Mouse (Mus musculus): ENCODE data around the gene Gm10563. TPM values are rescaled to one million over a fixed set of nuclear protein-coding genes. Genes with fewer than 3 reads are reported as not detected.
"Not testable (repeated sequence)": the region's sequence is repeated elsewhere in the genome, so short reads cannot be mapped to it uniquely, and the experiment has no call there.

Gene Gm10563
- not detected in 2 replicates for polyA plus RNA-seq (2014; fragmentation: Nextera tagmentation; extraction: Ambion mirVana)

DNA sequence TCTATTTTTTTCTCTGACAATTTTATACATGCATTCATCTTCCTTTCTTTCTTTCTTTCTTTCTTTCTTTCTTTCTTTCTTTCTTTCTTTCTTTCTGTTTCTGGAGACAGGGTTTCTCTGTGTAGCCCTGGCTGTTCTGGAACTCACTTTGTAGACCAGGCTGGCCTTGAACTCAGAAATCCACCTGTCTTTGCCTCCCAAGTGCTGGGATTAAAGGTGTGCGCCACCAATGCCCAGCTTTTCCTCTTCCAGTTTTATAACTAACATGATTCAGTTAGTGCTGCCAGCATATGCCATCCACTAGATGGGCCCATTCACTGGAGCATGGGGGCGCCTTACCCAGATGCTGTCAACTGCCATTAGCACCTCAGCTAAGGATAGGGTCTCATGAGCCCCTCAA lies at the start of gene Gm10563:
TSS of gene Gm10563 (minus strand) at position 101 of the 400 bp plus-strand sequence.
- not testable (repeated sequence) for H3K4me1 ChIP-seq (ENCODE audit: control insufficient read depth, insufficient read depth, low read length); H3K4me3 ChIP-seq (ENCODE audit: low read depth, low read length); H3K9me3 ChIP-seq (ENCODE audit: control insufficient read depth, low read length); DNase-seq (ENCODE audit: low spot score); H3K27me3 ChIP-seq (replicated peaks; ENCODE audit: control insufficient read depth, insufficient read depth, low read length); ATAC-seq (ENCODE audit: low read depth); H3K27ac ChIP-seq (replicated peaks; ENCODE audit: low read depth, low read length); H3K4me2 ChIP-seq (ENCODE audit: low read depth, low read length); H3K9ac ChIP-seq (ENCODE audit: low read depth, low read length)
- 95% methylated on average over 2 of the region's 2 CpGs for WGBS
- H3K36me3 ChIP-seq (ENCODE audit: control insufficient read depth, insufficient read depth, low read length), result peaks cover 87% of the 10 kb centered on the region

GRCm38 (mm10) chr4:155694482-155695401 lies 49.5 kb upstream of the Gm10563 start:
- peak overlapping the region; percentile 94 for H3K4me2 ChIP-seq (ENCODE audit: low read depth, low read length)
- peak; percentile 82 for DNase-seq (ENCODE audit: low spot score)
- H3K27me3 ChIP-seq (replicated peaks; ENCODE audit: control insufficient read depth, insufficient read depth, low read length), result no peaks in the 10 kb centered on the region; the same call in 1 of the 2 replicates
- peak overlapping the region; percentile 75 for H3K4me3 ChIP-seq (ENCODE audit: low read depth, low read length)
- H3K27ac ChIP-seq (replicated peaks; ENCODE audit: low read depth, low read length), result peak overlapping the region; percentile 77
- 3% methylated on average over 44 of the region's 92 CpGs for WGBS
- no peaks in the 10 kb centered on the region for H3K36me3 ChIP-seq (ENCODE audit: control insufficient read depth, insufficient read depth, low read length)
- H3K4me1 ChIP-seq (ENCODE audit: control insufficient read depth, insufficient read depth, low read length), result peaks cover 16% of the 10 kb centered on the region
- no peaks in the 10 kb centered on the region for H3K9me3 ChIP-seq (ENCODE audit: control insufficient read depth, low read length)
- peak overlapping the region; percentile 78 for H3K9ac ChIP-seq (ENCODE audit: low read depth, low read length)
- ATAC-seq (ENCODE audit: low read depth), result peak; percentile 89

DNA sequence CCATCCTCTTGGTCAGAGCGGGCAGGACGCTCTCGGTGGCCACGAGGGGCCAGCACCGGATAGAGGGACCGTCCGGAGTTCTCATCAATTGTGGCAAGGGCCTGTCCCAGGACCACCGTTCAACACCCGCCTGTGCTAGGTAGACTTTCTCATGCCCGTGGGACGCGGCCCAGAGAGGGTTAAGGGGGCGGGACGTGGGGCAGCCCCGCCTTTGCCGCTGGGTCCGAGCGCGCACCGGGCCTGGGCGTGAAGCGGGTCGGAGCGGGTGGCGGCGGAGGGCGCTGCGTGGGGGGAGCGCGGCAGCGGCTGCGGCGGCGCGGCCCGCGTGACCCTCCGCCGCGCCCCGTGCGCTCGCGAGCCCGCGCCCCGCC lies 48.9 kb upstream of the Gm10563 start, which contains the start of gene Fndc10:
TSS of gene Fndc10 (plus strand) at position 232 of the 371 bp plus-strand sequence.
- peak; percentile 90 for ATAC-seq (ENCODE audit: low read depth)
- Histone ChIP-seq H3K4me1 (ENCODE audit: control insufficient read depth, insufficient read depth, low read length) (peaks cover 16% of the 10 kb centered on the region), H3K4me2 (ENCODE audit: low read depth, low read length) (peak within 1 kb of the TSS; percentile 94), H3K27ac (replicated peaks; ENCODE audit: low read depth, low read length) (peak within 1 kb of the TSS; percentile 77), H3K4me3 (ENCODE audit: low read depth, low read length) (peak within 1 kb of the TSS; percentile 75), H3K9ac (ENCODE audit: low read depth, low read length) (peak within 1 kb of the TSS; percentile 78), H3K36me3 (ENCODE audit: control insufficient read depth, insufficient read depth, low read length) (no peaks in the 10 kb centered on the region), H3K9me3 (ENCODE audit: control insufficient read depth, low read length) (no peaks in the 10 kb centered on the region), H3K27me3 (replicated peaks; ENCODE audit: control insufficient read depth, insufficient read depth, low read length) (no peaks in the 10 kb centered on the region; the same call in 1 of the 2 replicates)
- peak; percentile 75 for DNase-seq (ENCODE audit: low spot score)
- WGBS, result 1% methylated on average over 24 of the region's 47 CpGs

DNA sequence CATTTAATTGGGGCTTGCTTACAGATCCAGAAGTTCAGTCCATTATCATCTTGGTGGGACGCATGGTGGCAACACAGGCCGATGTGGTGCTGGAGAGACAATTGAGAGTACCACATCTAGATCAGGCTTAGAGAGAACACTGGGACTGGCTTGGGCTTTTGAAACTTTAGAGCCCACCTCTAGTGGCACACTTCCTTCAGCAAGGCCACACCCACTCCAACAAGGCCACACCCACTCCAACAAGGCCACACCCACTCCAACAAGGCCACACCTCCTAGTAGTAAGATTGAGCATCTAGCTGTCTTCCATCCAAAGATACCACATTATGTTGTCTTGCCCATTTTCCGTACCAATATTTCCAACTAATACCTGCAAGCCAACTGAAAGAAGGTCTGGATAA lies 47.2 kb upstream of the Gm10563 start:
- no peak overlapping the region for H3K9ac ChIP-seq (ENCODE audit: low read depth, low read length)
- H3K4me1 ChIP-seq (ENCODE audit: control insufficient read depth, insufficient read depth, low read length), result peaks cover 16% of the 10 kb centered on the region
- H3K27ac ChIP-seq (replicated peaks; ENCODE audit: low read depth, low read length), result no peak overlapping the region
- H3K4me3 ChIP-seq (ENCODE audit: low read depth, low read length), result no peak overlapping the region
- no peak for ATAC-seq (ENCODE audit: low read depth)
- no peaks in the 10 kb centered on the region for H3K36me3 ChIP-seq (ENCODE audit: control insufficient read depth, insufficient read depth, low read length)
- H3K27me3 ChIP-seq (replicated peaks; ENCODE audit: control insufficient read depth, insufficient read depth, low read length), result no peaks in the 10 kb centered on the region; the same call in 1 of the 2 replicates
- no peak for DNase-seq (ENCODE audit: low spot score)
- H3K9me3 ChIP-seq (ENCODE audit: control insufficient read depth, low read length), result no peaks in the 10 kb centered on the region
- no peak overlapping the region for H3K4me2 ChIP-seq (ENCODE audit: low read depth, low read length)
- 94% methylated on average over 3 of the region's 3 CpGs for WGBS

GRCm38 (mm10) chr4:155690571-155691375 lies 45.6 kb upstream of the Gm10563 start:
- DNase-seq (ENCODE audit: low spot score), result no peak
- H3K9me3 ChIP-seq (ENCODE audit: control insufficient read depth, low read length), result no peaks in the 10 kb centered on the region
- H3K4me1 ChIP-seq (ENCODE audit: control insufficient read depth, insufficient read depth, low read length), result peaks cover 8% of the 10 kb centered on the region
- no peak overlapping the region for H3K4me2 ChIP-seq (ENCODE audit: low read depth, low read length)
- H3K27me3 ChIP-seq (replicated peaks; ENCODE audit: control insufficient read depth, insufficient read depth, low read length), result no peaks in the 10 kb centered on the region; the same call in 1 of the 2 replicates
- H3K9ac ChIP-seq (ENCODE audit: low read depth, low read length), result no peak overlapping the region
- 81% methylated on average over 12 of the region's 12 CpGs for WGBS
- no peak overlapping the region for H3K4me3 ChIP-seq (ENCODE audit: low read depth, low read length)
- no peak overlapping the region for H3K27ac ChIP-seq (replicated peaks; ENCODE audit: low read depth, low read length)
- H3K36me3 ChIP-seq (ENCODE audit: control insufficient read depth, insufficient read depth, low read length), result no peaks in the 10 kb centered on the region
- ATAC-seq (ENCODE audit: low read depth), result no peak

DNA sequence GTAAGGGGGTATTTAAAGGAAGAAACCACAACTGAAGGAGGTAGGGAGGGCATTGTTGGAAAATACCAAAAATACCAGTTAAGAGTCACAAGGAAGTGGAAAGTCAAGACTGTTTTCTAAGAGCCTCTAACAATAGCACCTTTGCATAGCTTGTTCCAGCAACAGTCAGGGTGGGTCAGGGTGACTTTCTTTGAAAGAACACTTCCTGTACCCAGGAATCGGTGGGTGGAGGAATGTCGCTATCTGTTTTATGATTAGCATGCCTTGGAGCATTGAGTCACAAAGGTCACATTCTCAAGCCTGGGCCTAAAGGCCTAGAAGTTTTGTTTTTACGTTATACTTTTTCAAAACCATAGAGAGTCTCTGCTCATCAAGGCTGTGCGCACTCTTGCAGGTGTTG lies 42.6 kb upstream of the Gm10563 start:
- H3K36me3 ChIP-seq (ENCODE audit: control insufficient read depth, insufficient read depth, low read length); H3K4me3 ChIP-seq (ENCODE audit: low read depth, low read length); H3K9ac ChIP-seq (ENCODE audit: low read depth, low read length); ATAC-seq (ENCODE audit: low read depth); DNase-seq (ENCODE audit: low spot score); H3K4me1 ChIP-seq (ENCODE audit: control insufficient read depth, insufficient read depth, low read length); H3K4me2 ChIP-seq (ENCODE audit: low read depth, low read length); H3K9me3 ChIP-seq (ENCODE audit: control insufficient read depth, low read length); H3K27ac ChIP-seq (replicated peaks; ENCODE audit: low read depth, low read length); H3K27me3 ChIP-seq (replicated peaks; ENCODE audit: control insufficient read depth, insufficient read depth, low read length): not testable (repeated sequence)
- 79% methylated on average over 4 of the region's 4 CpGs for WGBS

DNA sequence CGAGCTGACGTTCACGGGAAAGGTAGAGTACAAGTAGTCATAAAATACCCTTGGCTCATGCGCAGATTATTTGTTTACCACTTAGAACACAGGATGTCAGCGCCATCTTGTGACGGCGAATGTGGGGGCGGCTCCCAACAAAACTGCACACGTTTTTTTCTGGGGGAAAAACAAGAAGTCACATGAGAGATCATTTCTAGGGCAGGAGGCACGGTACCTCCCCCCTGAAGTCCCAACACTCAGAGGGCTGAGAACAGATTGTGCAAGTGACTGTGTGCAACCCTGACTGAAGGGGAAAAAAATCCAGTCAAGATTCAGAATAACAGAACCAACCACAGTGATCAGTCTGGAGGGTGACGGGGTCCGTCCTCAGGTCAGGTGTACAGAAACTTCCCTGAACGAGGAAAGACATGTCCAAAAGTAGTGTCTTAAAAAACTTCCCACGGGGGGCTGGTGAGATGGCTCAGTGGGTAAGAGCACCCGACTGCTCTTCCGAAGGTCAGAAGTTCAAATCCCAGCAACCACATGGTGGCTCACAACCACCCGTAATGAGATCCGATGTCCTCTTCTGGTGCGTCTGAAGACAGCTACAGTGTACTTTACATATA lies 38.6 kb upstream of the Gm10563 start:
- 89% methylated on average over 15 of the region's 19 CpGs for WGBS

GRCm38 (mm10) chr4:155675991-155676390 lies 30.8 kb upstream of the Gm10563 start:
- no peaks in the 10 kb centered on the region for H3K9me3 ChIP-seq (ENCODE audit: control insufficient read depth, low read length)
- DNase-seq (ENCODE audit: low spot score), result no peak
- H3K4me3 ChIP-seq (ENCODE audit: low read depth, low read length), result no peak overlapping the region
- no peaks in the 10 kb centered on the region for H3K27me3 ChIP-seq (replicated peaks; ENCODE audit: control insufficient read depth, insufficient read depth, low read length)
- no peak overlapping the region for H3K27ac ChIP-seq (replicated peaks; ENCODE audit: low read depth, low read length)
- H3K9ac ChIP-seq (ENCODE audit: low read depth, low read length), result no peak overlapping the region
- no peak overlapping the region for H3K4me2 ChIP-seq (ENCODE audit: low read depth, low read length)
- 79% methylated on average over 2 of the region's 2 CpGs for WGBS
- H3K36me3 ChIP-seq (ENCODE audit: control insufficient read depth, insufficient read depth, low read length), result no peaks in the 10 kb centered on the region
- no peak for ATAC-seq (ENCODE audit: low read depth)
- no peaks in the 10 kb centered on the region for H3K4me1 ChIP-seq (ENCODE audit: control insufficient read depth, insufficient read depth, low read length)

More for the DNA sequence above, 38.6 kb upstream of the Gm10563 start:
- DNase-seq (ENCODE audit: low spot score); H3K4me1 ChIP-seq (ENCODE audit: control insufficient read depth, insufficient read depth, low read length); H3K4me3 ChIP-seq (ENCODE audit: low read depth, low read length); H3K27me3 ChIP-seq (replicated peaks; ENCODE audit: control insufficient read depth, insufficient read depth, low read length); H3K4me2 ChIP-seq (ENCODE audit: low read depth, low read length); H3K27ac ChIP-seq (replicated peaks; ENCODE audit: low read depth, low read length); ATAC-seq (ENCODE audit: low read depth); H3K9me3 ChIP-seq (ENCODE audit: control insufficient read depth, low read length); H3K36me3 ChIP-seq (ENCODE audit: control insufficient read depth, insufficient read depth, low read length); H3K9ac ChIP-seq (ENCODE audit: low read depth, low read length): not testable (repeated sequence)
